Mouse (Mus musculus) limb, embryonic 14.5 days (tissue): ENCODE measurements around the gene Mapkapk3. TPM values are rescaled to one million over a fixed set of nuclear protein-coding genes. Genes with fewer than 3 reads are reported as not detected.

ENCODE experiments used
- ATAC-seq: fragments of 200-750 bp; cut with Nextera tagmentation; 2 replicates; pipeline ENCODE4 v1.8.0; 2017; ENCODE audit warnings: low read depth, moderate number of reproducible peaks, moderate TSS enrichment; ENCODE audit not compliant: low FRiP score
- DNase-seq: peaks from one replicate; pipeline ENCODE4 v3.0.0-alpha.2; 2015; ENCODE audit warnings: low spot score
- H3K27ac ChIP-seq: fragments of 300-500 bp; sonication (generic); replicated peaks from 2 replicates; pipeline ENCODE4 v1.5.1; 2014; ENCODE audit warnings: low read depth, mild to moderate bottlenecking, low read length, moderate library complexity, mixed read lengths
- H3K27me3 ChIP-seq: fragments of 300-500 bp; sonication (generic); 2 replicates; pipeline ENCODE4 v1.6.1; 2014; ENCODE audit warnings: low read length, mixed read lengths; ENCODE audit not compliant: control insufficient read depth, insufficient read depth
- H3K36me3 ChIP-seq: fragments of 300-500 bp; sonication (generic); 2 replicates; pipeline ENCODE4 v1.6.1; 2014; ENCODE audit warnings: mild to moderate bottlenecking, low read length, moderate library complexity, mixed read lengths; ENCODE audit not compliant: control insufficient read depth, insufficient read depth
- H3K4me1 ChIP-seq: fragments of 300-500 bp; sonication (generic); 2 replicates; pipeline ENCODE4 v1.6.1; 2014; ENCODE audit warnings: antibody characterized with exemption, low read length, mixed read lengths; ENCODE audit not compliant: control insufficient read depth, insufficient read depth
- H3K4me2 ChIP-seq: fragments of 300-500 bp; sonication (generic); replicated peaks from 2 replicates; pipeline ENCODE4 v1.6.1; 2014; ENCODE audit warnings: low read depth, mild to moderate bottlenecking, low read length, moderate library complexity; ENCODE audit not compliant: severe bottlenecking
- H3K4me3 ChIP-seq: fragments of 300-500 bp; sonication (generic); replicated peaks from 2 replicates; pipeline ENCODE4 v1.5.1; 2014; ENCODE audit warnings: low read length
- H3K9ac ChIP-seq: fragments of 300-500 bp; sonication (generic); 2 replicates; pipeline ENCODE4 v1.6.1; 2014; ENCODE audit warnings: mild to moderate bottlenecking, low read depth, low read length, moderate library complexity; ENCODE audit not compliant: severe bottlenecking
- H3K9me3 ChIP-seq: fragments of 300-500 bp; sonication (generic); 2 replicates; pipeline ENCODE4 v1.6.1; 2016; ENCODE audit warnings: low read length; ENCODE audit not compliant: control insufficient read depth
- POLR2A ChIP-seq: fragments of 200-500 bp; IDR thresholded peaks from 2 replicates; pipeline ENCODE4 v1.8.0; 2012; ENCODE audit warnings: inconsistent platforms, mild to moderate bottlenecking, moderate library complexity, borderline replicate concordance; ENCODE audit not compliant: insufficient read depth, insufficient read length; ENCODE audit errors: extremely low read depth
- WGBS: fragments of 180-500 bp; shearing (Covaris S2); extraction: QIAGEN DNeasy Blood & Tissue Kit; methylation state at CpG from one replicate; pipeline ENCODE4 v1.1.7; 2014; 5-methylcytosine and 5-hydroxymethylcytosine counted together
- polyA plus RNA-seq, 2 experiments: library from polyadenylated mRNA; depleted of rRNA in 1 of 2; stranded (reverse) in 1 of 2; unstranded in 1 of 2; fragments of >200 nt; fragmentation: Nextera tagmentation in 1 of 2; extraction: Ambion mirVana in 1 of 2; gene quantifications; 2 replicates each; pipeline versions ENCODE4 v1.2.1 to v1.2.3; 2012 to 2014

The Mapkapk3 gene
- polyA plus RNA-seq, 2 experiments: 9.7 to 15.2 TPM

DNA sequence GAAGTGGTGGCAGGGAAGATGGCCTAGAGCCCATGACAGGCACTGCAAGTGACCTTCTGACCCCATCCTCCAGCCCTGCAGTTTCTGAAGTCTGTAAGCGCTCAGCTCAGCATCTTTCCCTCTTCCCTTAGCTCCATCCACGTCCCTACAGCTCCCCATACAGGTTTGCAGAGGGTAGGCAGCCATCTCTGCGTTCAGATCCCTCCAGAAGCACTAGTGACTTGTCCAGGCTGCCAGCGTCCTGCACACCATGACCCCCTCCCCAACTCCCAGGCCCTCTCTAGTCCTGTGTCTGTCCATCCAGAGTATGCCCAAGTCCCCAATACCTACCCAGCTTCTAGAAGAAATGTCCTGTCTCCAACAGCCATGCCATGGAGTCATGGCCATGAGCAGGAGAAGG lies 11.6 kb downstream of the Mapkapk3 start:
- Histone ChIP-seq H3K9ac (no peak overlapping the region), H3K9me3 (no peaks in the 10 kb centered on the region), H3K4me2 (no peak overlapping the region), H3K4me3 (no peak overlapping the region), H3K27ac (no peak overlapping the region), H3K4me1 (peaks cover 14% of the 10 kb centered on the region), H3K36me3 (no peaks in the 10 kb centered on the region), H3K27me3 (no peaks in the 10 kb centered on the region)
- WGBS: 46% methylated on average over 4 of the region's 4 CpGs
- ATAC-seq (no peak), DNase-seq (no peak)
- no peak for TF ChIP-seq POLR2A

DNA sequence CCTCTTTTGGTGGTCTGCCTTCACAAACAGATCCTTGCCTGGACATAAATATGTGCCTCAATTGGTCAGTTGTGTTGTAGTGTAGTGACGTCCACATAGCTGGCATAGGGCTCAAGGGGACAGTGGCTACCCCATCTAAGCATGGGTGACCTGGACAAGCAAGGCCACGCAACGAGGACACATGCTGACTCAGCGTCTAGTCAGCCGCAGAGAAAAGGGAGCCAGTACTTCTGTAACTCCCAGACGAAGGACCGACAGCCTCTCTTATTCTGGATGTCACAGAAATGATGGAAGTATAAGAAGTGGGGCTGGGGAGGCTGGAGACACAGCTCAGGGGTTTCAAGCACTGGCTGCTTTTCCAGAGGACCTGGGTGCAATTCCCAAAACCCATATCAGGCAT lies 12.1 kb downstream of the Mapkapk3 start:
- peaks cover 14% of the 10 kb centered on the region for H3K4me1 ChIP-seq
- H3K9me3 ChIP-seq: no peaks in the 10 kb centered on the region
- no peak overlapping the region for H3K9ac ChIP-seq
- no peaks in the 10 kb centered on the region for H3K36me3 ChIP-seq
- 81% methylated on average over 7 of the region's 7 CpGs for WGBS
- DNase-seq (no peak), ATAC-seq (no peak)
- H3K27ac ChIP-seq: no peak overlapping the region
- no peak for TF ChIP-seq POLR2A
- H3K4me2 ChIP-seq: no peak overlapping the region
- H3K4me3 ChIP-seq: no peak overlapping the region
- H3K27me3 ChIP-seq: no peaks in the 10 kb centered on the region

- 85% methylated on average over 5 of the region's 5 CpGs for WGBS
- H3K4me1 ChIP-seq: peaks cover 14% of the 10 kb centered on the region
- H3K36me3 ChIP-seq: no peaks in the 10 kb centered on the region
- H3K27ac ChIP-seq: no peak overlapping the region
- H3K9me3 ChIP-seq: no peaks in the 10 kb centered on the region
- DNase-seq: no peak
- no peak for TF ChIP-seq POLR2A
- H3K27me3 ChIP-seq: no peaks in the 10 kb centered on the region
- H3K9ac ChIP-seq: no peak overlapping the region
- no peak overlapping the region for H3K4me2 ChIP-seq
- no peak overlapping the region for H3K4me3 ChIP-seq
- no peak for ATAC-seq
Observed at GRCm38 (mm10) chr9:107275710-107276109, 14.0 kb downstream of the Mapkapk3 start.

DNA sequence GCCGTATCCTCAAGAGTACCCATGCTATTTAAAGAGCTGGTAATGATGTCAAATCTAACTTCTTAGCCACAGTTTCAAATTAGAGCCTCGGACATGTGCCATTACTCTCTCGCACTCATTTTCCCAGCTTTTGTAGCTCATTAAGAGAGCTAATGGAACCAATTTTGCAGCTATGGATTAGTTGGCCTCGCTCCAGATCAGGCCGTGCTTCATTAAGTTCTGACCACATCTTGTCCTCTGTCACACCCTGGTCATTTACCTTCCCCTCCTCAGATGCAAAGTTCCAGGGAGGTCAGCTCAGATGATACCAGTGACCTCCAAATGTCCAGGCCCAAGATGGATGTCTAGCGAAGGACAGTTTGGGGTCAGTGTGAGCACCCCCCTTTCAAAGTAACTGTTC lies 14.9 kb downstream of the Mapkapk3 start:
- H3K9me3 ChIP-seq: no peaks in the 10 kb centered on the region
- no peak overlapping the region for H3K4me2 ChIP-seq
- peaks cover 9% of the 10 kb centered on the region for H3K4me1 ChIP-seq
- no peak for TF ChIP-seq POLR2A
- DNase-seq (no peak), ATAC-seq (no peak)
- H3K27ac ChIP-seq: no peak overlapping the region
- H3K9ac ChIP-seq: no peak overlapping the region
- H3K36me3 ChIP-seq: no peaks in the 10 kb centered on the region
- no peaks in the 10 kb centered on the region for H3K27me3 ChIP-seq
- no peak overlapping the region for H3K4me3 ChIP-seq
- 43% methylated on average over 6 of the region's 6 CpGs for WGBS

DNA sequence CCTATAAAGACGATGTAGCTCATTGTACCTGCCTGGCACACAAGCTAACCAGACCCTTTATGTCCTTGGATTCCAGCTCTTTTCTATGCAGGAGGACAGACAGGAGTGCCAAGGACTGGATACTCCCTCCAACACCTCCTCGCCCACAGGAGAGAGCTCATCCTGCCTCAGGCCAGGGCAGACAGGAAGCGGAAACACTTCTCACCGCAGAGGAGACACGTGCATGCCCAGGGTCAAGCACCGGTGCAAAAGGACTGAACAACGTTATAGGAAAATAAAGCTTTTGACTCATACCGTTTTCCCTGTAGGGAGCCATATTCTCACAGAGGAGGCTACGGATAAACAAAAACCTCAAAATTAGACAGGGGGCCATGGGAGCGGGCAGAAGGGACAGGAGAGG lies 16.5 kb downstream of the Mapkapk3 start:
- TF ChIP-seq POLR2A: no peak
- Histone ChIP-seq H3K9ac (no peak overlapping the region), H3K4me1 (no peaks in the 10 kb centered on the region), H3K4me3 (no peak overlapping the region), H3K36me3 (no peaks in the 10 kb centered on the region), H3K27me3 (no peaks in the 10 kb centered on the region), H3K27ac (no peak overlapping the region), H3K9me3 (no peaks in the 10 kb centered on the region), H3K4me2 (no peak overlapping the region)
- DNase-seq: no peak
- ATAC-seq: no peak
- 67% methylated on average over 10 of the region's 10 CpGs for WGBS

DNA sequence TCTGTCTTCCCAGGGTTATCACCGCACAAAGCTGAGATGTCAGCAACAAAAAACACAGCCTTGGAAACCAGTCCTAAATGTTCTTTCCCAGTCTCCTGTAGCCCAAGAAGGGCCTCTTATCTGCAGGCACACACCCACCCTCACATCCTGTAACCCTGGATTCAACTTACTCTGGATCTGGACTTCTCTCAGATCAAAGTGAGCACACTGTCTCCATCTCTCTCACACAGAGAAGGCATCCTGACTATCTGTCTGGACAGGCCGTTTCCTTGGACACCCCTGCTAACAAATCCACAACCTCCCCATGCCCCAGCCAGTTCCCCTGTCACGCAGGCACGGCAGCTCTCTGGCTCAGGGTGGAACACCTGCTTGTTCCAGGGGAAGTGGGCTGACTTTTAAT lies 17.4 kb downstream of the Mapkapk3 start:
- ATAC-seq (no peak), DNase-seq (no peak)
- Histone ChIP-seq H3K27me3 (no peaks in the 10 kb centered on the region), H3K9ac (no peak overlapping the region), H3K9me3 (no peaks in the 10 kb centered on the region), H3K27ac (no peak overlapping the region), H3K4me3 (no peak overlapping the region), H3K4me2 (no peak overlapping the region), H3K4me1 (no peaks in the 10 kb centered on the region), H3K36me3 (no peaks in the 10 kb centered on the region)
- TF ChIP-seq POLR2A: no peak
- 51% methylated on average over 4 of the region's 4 CpGs for WGBS
